Mouse (Mus musculus): ENCODE results near the gene Sphk2. TPM values are rescaled to one million over a fixed set of nuclear protein-coding genes. Genes with fewer than 3 reads are reported as not detected.

Gene Sphk2
- 29.4 and 30.0 TPM in 2 replicates for polyA plus RNA-seq (2012; rRNA removed)

DNA sequence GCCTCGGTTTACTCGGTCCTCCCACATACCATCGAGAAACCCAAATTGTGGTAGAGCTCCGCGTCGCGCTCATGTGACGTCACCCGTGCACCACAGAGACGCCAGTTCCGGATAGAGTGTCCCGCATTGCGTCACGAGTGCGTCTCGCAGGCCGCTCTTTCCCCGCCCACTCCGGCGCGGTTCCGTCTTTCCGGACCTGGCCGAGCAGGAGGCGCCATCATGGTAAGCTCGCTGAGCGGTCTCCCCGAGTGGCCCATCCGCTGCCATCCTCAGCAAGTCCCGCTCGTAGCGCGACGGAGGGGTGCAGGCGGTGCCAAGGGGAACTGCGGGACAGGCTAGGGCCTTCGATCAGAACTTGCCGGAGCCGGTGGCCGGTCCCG lies at the start of gene Sphk2:
Gene Sphk2 (minus strand): TSS at position 85 of the 380 bp plus-strand sequence.

GRCm38 (mm10) chr7:45725713-45726112 lies 7.9 kb upstream of the Sphk2 start, which contains the start of gene Spaca4:
TSS of gene Spaca4 (minus strand) at chr7:45725813.

DNA sequence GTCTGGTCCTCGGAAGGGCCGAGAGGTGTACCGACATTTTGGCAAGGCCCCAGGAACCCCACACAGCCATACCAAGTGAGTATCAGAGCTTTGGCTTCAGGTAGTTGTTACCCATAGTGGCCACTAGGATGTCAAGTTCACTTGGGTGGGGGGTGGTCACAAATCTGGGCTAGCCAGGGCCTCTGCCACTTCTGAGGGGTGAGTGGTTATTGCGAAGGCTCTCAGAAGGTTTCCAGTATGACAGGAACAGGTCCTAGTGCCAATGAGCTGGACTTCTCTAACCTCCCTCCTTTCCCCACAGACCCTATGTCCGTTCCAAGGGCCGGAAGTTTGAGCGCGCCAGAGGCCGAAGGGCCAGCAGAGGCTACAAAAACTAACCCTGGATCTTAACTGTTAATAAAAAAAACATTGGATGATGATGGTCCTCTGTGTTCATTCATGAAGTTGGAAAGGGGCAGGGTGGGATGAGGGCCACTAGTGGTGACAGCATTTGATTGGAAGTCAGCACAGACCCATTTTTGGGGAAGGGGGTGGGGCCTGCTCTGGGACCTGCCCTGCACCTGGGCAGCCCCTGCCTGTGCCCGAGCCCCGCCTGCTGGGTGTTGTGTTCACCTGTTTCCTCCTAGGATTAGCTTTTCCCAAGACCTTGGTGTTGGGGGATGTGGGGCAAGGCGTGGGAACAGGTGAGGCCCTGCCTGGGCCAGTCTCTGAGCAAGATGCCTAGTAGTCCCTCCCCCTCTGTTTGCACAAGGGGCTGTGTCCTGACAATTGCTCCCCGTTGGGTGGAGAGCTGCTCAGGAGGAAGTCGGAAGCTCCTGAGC lies 2.8 kb upstream of the Sphk2 start, which contains the start of gene Fam83e:
Gene Fam83e (plus strand): TSS at position 800 of the 821 bp plus-strand sequence.

DNA sequence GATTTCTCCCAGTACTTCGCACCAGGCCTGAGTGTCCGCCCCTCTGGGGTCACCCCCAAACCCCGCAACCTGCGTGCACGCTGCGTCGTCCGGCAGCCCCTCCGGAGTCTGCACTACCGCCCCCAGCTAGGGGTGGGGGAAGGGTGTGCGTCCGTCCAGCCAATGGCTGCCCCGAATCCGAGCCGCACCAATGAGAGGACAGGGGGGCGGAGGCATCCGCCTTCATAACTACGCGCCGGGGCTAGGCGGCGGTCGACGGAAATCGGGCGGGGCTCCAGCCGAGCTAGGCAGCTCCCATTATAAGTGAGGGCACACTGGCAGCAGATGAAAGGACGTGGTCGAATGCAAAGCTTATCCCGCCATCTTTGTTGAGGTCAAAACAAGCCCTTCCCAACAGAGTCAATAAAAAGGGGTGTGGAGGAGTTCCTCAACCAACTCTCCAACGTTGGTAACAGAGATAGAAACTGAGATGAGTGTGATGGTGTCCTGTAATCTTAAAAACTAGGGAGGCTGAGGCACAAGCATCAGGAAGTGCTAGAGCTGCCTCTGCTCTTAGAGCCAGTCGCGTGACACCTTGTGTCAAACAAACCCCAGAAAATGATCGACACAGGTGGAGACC lies 2.6 kb downstream of the Sphk2 start, which contains the start of gene Rpl18:
Gene Rpl18 (plus strand): TSS at position 368 of the 619 bp plus-strand sequence.

DNA sequence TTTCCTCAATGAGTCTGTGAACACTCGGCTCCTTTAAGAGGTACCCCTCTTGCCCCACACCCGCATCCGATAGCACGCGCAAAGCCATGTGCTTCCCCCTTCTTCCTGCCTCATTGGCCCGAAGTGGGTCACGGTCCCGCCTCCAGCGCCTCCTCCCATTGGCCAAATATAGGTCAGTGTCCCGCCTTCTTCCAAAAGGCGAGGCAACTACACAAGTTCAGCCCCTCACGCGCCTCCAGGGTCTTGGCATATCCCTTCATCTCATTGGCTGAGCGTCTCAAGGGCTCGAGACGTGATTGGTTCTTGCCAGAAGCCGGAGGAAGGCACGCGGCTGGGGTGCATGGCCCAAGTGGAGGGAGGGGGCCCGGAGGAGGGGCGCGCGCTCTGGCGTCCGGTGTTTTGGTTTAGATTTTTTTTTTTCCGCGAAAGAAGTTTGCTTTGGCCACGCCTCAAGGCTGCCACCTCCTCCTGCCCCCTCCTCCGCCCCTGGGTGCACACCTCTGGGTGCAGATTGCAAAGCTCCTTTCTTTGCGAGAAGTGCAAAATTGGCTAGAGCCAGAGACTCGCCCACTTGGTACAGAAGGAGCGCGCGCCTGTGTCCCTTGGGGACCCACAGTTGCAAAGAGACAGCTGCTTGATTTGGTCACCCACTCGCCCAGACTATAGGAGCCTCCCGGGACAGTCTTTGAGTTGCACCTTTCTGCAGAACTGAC lies 12.9 kb downstream of the Sphk2 start, which contains the start of gene Dbp:
Gene Dbp (plus strand): TSS at position 359 of the 713 bp plus-strand sequence.

DNA sequence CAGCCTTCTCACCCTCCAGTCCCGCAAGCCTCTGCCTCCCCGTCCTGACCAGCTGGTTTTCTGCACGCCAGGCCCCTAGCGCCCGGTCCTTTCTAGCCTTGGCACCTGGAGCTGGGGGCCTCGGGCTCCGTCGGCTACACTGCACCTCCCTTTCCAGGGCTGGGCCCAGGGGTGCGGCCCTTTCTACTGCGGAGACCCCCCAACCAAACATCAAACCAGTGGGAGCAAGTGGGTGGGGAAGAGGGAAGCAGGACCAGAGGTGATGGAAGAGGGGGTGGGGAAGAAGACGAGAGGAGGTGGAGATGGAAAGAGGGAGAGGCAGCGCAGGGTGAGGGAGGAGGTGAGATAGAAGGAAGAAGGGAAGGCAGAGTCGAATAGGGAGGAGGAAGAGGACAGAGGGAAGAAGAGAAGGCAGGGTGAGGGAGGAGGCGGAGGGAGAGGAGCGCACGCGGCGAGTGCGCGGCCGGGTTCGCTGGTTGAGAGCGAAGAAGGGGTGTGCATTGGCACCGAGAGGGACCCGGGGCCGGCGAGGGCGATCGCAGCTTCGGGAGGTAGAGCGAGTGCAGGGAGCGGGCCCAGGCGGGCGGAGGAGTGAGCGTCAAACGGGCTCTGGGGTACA lies 18.2 kb downstream of the Sphk2 start, which contains the start of gene Car11:
Gene Car11 (plus strand): TSS at position 321 of the 619 bp plus-strand sequence.

GRCm38 (mm10) chr7:45693921-45694591 lies 23.7 kb downstream of the Sphk2 start, which contains the start of gene Sec1:
TSS of gene Sec1 (minus strand) at chr7:45694402.

DNA sequence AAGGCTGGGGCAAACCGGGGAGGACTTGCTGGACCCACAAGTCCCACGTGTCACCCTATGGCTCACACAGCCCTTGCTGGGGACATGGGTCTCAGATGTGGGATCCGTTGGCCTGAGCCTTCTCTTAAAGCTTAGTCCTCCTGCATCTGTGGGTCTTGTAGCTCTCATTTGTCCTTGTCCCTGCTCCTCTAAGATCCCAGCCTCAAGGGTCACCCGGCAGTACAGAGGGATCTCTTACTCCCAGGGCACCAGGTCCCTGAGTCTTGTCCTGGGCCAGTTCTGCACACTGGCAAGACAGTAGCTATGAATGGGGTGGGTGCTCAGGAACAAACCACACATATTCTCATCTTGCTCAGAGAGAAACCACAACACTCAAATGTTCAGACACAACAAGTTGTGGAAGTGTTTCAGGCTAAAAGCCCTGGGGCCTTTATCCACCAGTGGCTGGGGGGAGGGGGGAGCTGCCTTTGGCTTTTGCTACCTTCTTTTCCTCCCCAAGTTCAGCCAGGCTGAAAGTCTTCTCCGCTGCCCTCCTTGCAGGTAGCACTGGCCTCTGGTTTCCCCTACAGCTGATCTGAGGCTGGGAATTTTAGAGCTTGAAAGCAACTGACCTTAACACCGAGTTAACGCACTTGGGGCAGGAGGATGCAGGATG lies 34.3 kb downstream of the Sphk2 start, which contains the start of gene Ntn5:
Gene Ntn5 (plus strand): TSS at position 627 of the 655 bp plus-strand sequence.

DNA sequence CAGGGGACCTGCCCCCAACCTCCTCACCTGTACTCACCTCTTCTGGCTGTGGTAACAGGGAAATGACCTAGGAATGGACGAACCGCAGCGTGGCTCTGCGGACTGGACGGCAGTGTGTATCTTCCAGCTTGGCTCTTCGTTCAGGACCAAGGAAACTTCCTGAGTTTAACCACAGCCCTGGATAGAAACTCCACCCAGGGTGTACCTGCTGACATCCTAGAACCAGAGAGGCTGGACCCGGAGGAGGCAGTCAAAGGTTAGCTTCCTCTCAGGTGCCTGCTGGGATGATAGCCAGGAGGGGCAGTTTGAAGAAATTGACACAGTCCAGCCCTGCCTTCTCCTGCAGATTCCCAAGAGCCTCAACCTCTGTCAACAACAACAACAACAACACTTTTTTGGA lies 51.6 kb downstream of the Sphk2 start, which contains the start of gene Fut2:
Gene Fut2 (minus strand): TSS at position 234 of the 400 bp plus-strand sequence.

Other genes with a start within 250 kb of the Sphk2 start
- gene Tulp2, start 236.1 kb downstream of the Sphk2 start, polyA plus RNA-seq (2012; rRNA removed), result 0.12 and 0.45 TPM in 2 replicates
- gene Gm45808, start 231.2 kb downstream of the Sphk2 start, polyA plus RNA-seq (2012; rRNA removed), result 0.16 TPM in 1 of 2 replicates, not detected in the other
- gene Dhdh, start 229.2 kb downstream of the Sphk2 start, polyA plus RNA-seq (2012; rRNA removed), result 2.2 and 2.7 TPM in 2 replicates
- 104 and 148 TPM in 2 replicates for gene Nucb1, start 207.6 kb downstream of the Sphk2 start, polyA plus RNA-seq (2012; rRNA removed)
- 15.9 and 19.8 TPM in 2 replicates for gene Ppp1r15a, start 191.7 kb downstream of the Sphk2 start, polyA plus RNA-seq (2012; rRNA removed)
- 3.1 and 9.6 TPM in 2 replicates for gene Plekha4, start 191.7 kb downstream of the Sphk2 start, polyA plus RNA-seq (2012; rRNA removed)
- 0.33 and 0.73 TPM in 2 replicates for gene Hsd17b14, start 163.1 kb downstream of the Sphk2 start, polyA plus RNA-seq (2012; rRNA removed)
- gene Bcat2, start 147.8 kb downstream of the Sphk2 start, polyA plus RNA-seq (2012; rRNA removed), result 31.0 and 38.8 TPM in 2 replicates
- gene Fgf21, start 102.5 kb downstream of the Sphk2 start, polyA plus RNA-seq (2012; rRNA removed), result 0.23 TPM in 1 of 2 replicates, not detected in the other
- 0.02 and 0.43 TPM in 2 replicates for gene Fut1, start 100.7 kb downstream of the Sphk2 start, polyA plus RNA-seq (2012; rRNA removed)
- 0.14 and 0.28 TPM in 2 replicates for gene Izumo1, start 96.2 kb downstream of the Sphk2 start, polyA plus RNA-seq (2012; rRNA removed)
- gene Rasip1, start 90.5 kb downstream of the Sphk2 start, polyA plus RNA-seq (2012; rRNA removed), result 12.3 and 14.3 TPM in 2 replicates
- gene Mamstr, start 78.0 kb downstream of the Sphk2 start, polyA plus RNA-seq (2012; rRNA removed), result 3.5 and 7.4 TPM in 2 replicates
- gene Fut2, start 51.6 kb downstream of the Sphk2 start, polyA plus RNA-seq (2012; rRNA removed), result 0.06 and 0.24 TPM in 2 replicates
- 2.0 and 3.1 TPM in 2 replicates for gene Ntn5, start 34.0 kb downstream of the Sphk2 start, polyA plus RNA-seq (2012; rRNA removed)
- 0.95 and 2.1 TPM in 2 replicates for gene Sec1, start 23.6 kb downstream of the Sphk2 start, polyA plus RNA-seq (2012; rRNA removed)
- 92.3 and 104 TPM in 2 replicates for gene Car11, start 18.2 kb downstream of the Sphk2 start, polyA plus RNA-seq (2012; rRNA removed)
- gene Dbp, start 12.9 kb downstream of the Sphk2 start, polyA plus RNA-seq (2012; rRNA removed), result 9.3 and 11.5 TPM in 2 replicates
- 985 and 996 TPM in 2 replicates for gene Rpl18, start 2.5 kb downstream of the Sphk2 start, polyA plus RNA-seq (2012; rRNA removed)
- 0.60 and 0.77 TPM in 2 replicates for gene Fam83e, start 3.2 kb upstream of the Sphk2 start, polyA plus RNA-seq (2012; rRNA removed)
- gene Spaca4, start 7.8 kb upstream of the Sphk2 start, polyA plus RNA-seq (2012; rRNA removed), result not detected in 2 replicates
- 250 and 252 TPM in 2 replicates for gene Lmtk3, start 65.7 kb upstream of the Sphk2 start, polyA plus RNA-seq (2012; rRNA removed)
- 1.2 and 2.1 TPM in 2 replicates for gene Sult2b1, start 66.7 kb upstream of the Sphk2 start, polyA plus RNA-seq (2012; rRNA removed)
- gene Cyth2, start 96.6 kb upstream of the Sphk2 start, polyA plus RNA-seq (2012; rRNA removed), result 230 and 274 TPM in 2 replicates
- gene Kcnj14, start 106.8 kb upstream of the Sphk2 start, polyA plus RNA-seq (2012; rRNA removed), result 0.96 and 1.5 TPM in 2 replicates
- 20.9 and 23.6 TPM in 2 replicates for gene Grwd1, start 112.9 kb upstream of the Sphk2 start, polyA plus RNA-seq (2012; rRNA removed)
- 157 and 187 TPM in 2 replicates for gene Kdelr1, start 154.8 kb upstream of the Sphk2 start, polyA plus RNA-seq (2012; rRNA removed)
- 12.8 and 18.8 TPM in 2 replicates for gene Grin2d, start 160.4 kb upstream of the Sphk2 start, polyA plus RNA-seq (2012; rRNA removed)
- 0.14 and 0.59 TPM in 2 replicates for gene Syngr4, start 178.7 kb upstream of the Sphk2 start, polyA plus RNA-seq (2012; rRNA removed)
- 16.2 and 16.5 TPM in 2 replicates for gene Tmem143, start 178.9 kb upstream of the Sphk2 start, polyA plus RNA-seq (2012; rRNA removed)
- 25.6 and 55.8 TPM in 2 replicates for gene Emp3, start 203.4 kb upstream of the Sphk2 start, polyA plus RNA-seq (2012; rRNA removed)
- gene Ccdc114, start 206.1 kb upstream of the Sphk2 start, polyA plus RNA-seq (2012; rRNA removed), result 6.0 and 7.2 TPM in 2 replicates

All from central nervous system, embryonic 14 days (tissue).